Mouse (Mus musculus) T-cell, adult 2 months (primary cell): ENCODE data around the gene Klrg2.
A peak's percentile ranks its signal among the peaks of the same experiment; 100 is the strongest.
"Not testable (repeated sequence)": the region's sequence is repeated elsewhere in the genome, so short reads cannot be mapped to it uniquely, and the experiment has no call there.

Experiments
- DNase-seq: peaks from one replicate; pipeline ENCODE4 v3.0.0; 2022; ENCODE audit warnings: low spot score

The Klrg2 gene

GRCm38 (mm10) chr6:38636852-38637618, at the start of gene Klrg2:
Klrg2 (minus strand) TSS chr6:38637242.
- DNase-seq, result no peak

- no peak for DNase-seq
Measured at GRCm38 (mm10) chr6:38682532-38682931, 45.5 kb upstream of the Klrg2 start.

GRCm38 (mm10) chr6:38677629-38678028, 40.6 kb upstream of the Klrg2 start:
- DNase-seq, result no peak

GRCm38 (mm10) chr6:38676723-38677122, 39.7 kb upstream of the Klrg2 start:
- DNase-seq, result no peak

GRCm38 (mm10) chr6:38676217-38676616, 39.2 kb upstream of the Klrg2 start:
- no peak for DNase-seq

- DNase-seq, result no peak
Measured at GRCm38 (mm10) chr6:38672011-38672410, 35.0 kb upstream of the Klrg2 start.

GRCm38 (mm10) chr6:38671270-38671669, 34.2 kb upstream of the Klrg2 start:
- no peak for DNase-seq

GRCm38 (mm10) chr6:38670488-38670887, 33.4 kb upstream of the Klrg2 start:
- not testable (repeated sequence) for DNase-seq

- peak; percentile 19 for DNase-seq
Measured at GRCm38 (mm10) chr6:38669580-38669979, 32.5 kb upstream of the Klrg2 start.

- DNase-seq, result no peak
Measured at GRCm38 (mm10) chr6:38662714-38663615, 25.9 kb upstream of the Klrg2 start, which contains the start of gene Clec2l. Clec2l (plus strand) TSS chr6:38663069.

- DNase-seq, result no peak
Measured at GRCm38 (mm10) chr6:38661626-38662025, 24.6 kb upstream of the Klrg2 start.

GRCm38 (mm10) chr6:38650263-38650937, 13.4 kb upstream of the Klrg2 start:
- peak; percentile 34 for DNase-seq

- no peak for DNase-seq
Measured at GRCm38 (mm10) chr6:38649545-38649944, 12.5 kb upstream of the Klrg2 start.

GRCm38 (mm10) chr6:38643039-38643438, 6.0 kb upstream of the Klrg2 start:
- no peak for DNase-seq

- DNase-seq, result no peak
Measured at GRCm38 (mm10) chr6:38642593-38642992, 5.6 kb upstream of the Klrg2 start.

- DNase-seq, result no peak
Measured at GRCm38 (mm10) chr6:38641645-38642044, 4.6 kb upstream of the Klrg2 start.

- DNase-seq, result no peak
Measured at GRCm38 (mm10) chr6:38641228-38641627, 4.2 kb upstream of the Klrg2 start.

GRCm38 (mm10) chr6:38640401-38640800, 3.4 kb upstream of the Klrg2 start:
- no peak for DNase-seq

- no peak for DNase-seq
Measured at GRCm38 (mm10) chr6:38635941-38636851, 846 bp downstream of the Klrg2 start.

- no peak for DNase-seq
Measured at GRCm38 (mm10) chr6:38634461-38634860, 2.6 kb downstream of the Klrg2 start.

GRCm38 (mm10) chr6:38632826-38633225, 4.2 kb downstream of the Klrg2 start:
- DNase-seq, result no peak
